Mouse (Mus musculus) heart, adult 9 months (tissue): ENCODE results near the gene Ccdc151.

ENCODE experiments used
- DNase-seq, 2 experiments: peaks; one replicate each; pipeline ENCODE4 v3.0.0; 2022; ENCODE audit warnings: low spot score in 2 of 2

Gene Ccdc151

DNA sequence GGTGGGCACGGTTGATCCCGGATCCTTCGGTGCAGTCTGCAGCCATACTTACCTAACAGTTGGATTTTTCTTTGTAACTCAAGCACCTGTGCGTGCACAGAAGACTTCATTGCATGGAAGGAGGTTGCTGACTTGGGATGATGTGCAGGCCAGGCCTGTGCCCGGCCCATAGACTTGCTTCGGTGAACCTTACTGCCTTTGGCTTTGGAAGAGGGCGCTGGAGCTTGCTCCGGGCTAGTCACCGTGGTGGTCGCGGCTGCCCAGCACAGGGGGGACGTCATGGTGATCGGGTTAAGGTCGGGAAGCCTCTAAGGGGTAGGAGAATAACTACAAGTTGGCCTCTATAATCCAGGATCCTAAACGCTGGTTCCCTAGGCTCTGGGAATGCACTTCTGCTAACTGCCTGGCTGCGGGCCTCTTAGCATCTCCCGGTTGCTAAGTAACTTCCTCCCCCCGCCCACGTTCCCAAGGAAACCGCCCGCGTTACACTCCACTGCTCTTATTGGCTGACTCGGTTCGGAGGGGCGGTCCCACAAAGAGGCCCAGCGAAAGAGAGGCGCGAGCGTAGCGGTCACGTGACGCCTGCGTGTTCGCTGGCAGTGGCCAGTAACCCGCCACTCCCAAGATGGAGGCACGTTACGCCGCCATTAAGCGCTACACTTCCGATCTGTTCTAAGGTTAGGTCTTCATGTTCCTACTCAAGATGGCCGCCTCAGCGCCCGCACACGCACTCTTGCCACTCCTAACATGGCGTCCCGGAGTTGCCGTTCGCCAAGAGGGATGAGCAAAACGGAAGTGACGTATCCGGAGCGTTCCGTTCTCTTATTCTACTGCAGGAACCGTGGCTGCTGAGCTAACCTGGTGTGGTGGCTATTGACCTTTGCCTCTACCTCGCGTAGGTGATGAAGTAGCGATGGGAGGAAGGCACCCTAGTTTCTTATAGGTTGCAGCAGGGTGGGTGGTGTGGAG, at the start of gene Ccdc151, which contains the start of gene Prkcsh:
Gene Ccdc151 (minus strand): TSS at position 441 of the 969 bp plus-strand sequence.
Gene Prkcsh (plus strand): TSS at position 613 of the 969 bp plus-strand sequence.
- peak; percentile 100 for DNase-seq

DNA sequence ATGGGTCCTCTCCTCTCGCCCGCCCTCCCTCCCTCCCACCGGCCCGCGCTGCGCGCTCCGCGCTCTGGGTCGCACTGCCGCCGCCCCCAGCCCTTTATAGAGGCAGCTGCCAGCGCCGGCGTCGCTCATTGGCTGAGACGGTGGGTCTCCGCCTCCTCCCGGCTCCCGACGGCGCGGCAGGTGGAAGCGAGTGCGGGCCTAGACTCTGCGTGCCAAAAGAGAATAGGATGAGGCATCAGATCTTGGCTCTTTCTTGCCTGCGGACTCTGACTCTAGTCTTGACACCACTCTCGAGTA, 49.5 kb upstream of the Ccdc151 start, which contains the start of gene Elavl3:
Gene Elavl3 (minus strand): TSS at position 66 of the 297 bp plus-strand sequence.
- no peak for DNase-seq

DNA sequence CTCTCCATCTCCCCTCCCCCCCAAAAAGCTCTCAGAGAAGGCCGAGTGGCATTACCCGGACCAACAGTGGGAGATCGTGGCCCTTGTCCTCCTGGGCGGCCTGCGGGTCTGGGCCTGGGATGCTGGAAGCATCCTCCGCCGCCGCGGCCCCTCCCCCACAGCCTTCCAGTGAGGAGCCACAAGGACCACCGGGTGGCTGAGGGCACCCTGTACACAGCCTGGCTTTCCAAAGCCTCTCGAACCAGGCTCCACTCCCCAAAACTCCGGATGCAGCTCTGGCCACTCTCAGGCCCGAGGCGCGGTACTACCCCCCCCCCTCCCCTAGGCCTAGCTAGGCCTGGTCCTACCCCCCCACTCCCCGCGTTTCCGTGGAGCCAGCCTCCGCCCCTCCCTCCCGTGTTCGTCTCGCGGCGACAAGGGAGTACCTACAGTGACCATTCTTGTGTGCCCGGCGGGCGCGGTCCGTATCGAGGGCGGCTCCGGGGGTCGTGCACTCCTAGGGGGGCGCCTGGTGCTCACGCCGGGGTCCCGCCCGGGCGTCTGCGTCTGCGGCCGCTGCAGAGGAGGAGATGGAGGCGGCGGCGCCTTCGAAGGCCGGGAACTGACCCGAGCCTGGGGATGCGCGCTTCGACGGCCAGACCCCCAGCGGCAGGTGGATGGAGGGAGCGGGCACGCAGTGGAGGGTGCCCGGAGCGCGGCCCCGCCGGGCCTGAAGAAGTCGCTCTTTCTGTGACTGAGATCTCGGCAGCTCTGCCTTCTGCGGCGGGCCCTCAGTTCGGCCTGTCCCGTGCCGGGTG, 48.9 kb upstream of the Ccdc151 start:
- no peak for DNase-seq

DNA sequence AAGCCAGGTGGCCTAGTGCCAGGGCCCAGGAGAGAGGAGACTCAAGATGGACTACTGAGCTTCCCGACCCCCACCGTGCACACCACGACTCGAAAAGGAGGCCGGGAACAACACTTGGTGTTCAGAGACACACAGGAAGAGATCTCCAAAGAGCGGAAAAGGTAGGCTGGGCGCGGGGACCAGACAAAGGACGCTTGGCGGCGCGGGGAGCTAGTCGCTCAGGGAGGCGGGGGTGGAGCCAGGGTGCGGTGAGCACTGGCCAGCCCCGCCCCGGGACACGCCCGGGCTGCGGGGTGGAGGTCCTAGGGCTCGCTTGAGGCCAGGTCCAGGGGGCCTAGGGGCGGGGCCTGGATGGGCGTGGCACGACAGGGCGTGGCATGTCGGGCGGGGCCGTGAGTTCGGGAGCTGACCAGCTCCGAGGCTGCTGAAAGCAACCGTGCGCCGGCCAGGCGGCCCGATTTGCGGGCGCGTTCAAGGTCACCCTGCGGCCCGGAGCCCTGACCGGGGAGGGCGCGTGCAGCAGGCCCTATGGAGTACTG, 48.0 kb upstream of the Ccdc151 start:
- DNase-seq = peak in 1 of 2 experiments; percentile 13

DNA sequence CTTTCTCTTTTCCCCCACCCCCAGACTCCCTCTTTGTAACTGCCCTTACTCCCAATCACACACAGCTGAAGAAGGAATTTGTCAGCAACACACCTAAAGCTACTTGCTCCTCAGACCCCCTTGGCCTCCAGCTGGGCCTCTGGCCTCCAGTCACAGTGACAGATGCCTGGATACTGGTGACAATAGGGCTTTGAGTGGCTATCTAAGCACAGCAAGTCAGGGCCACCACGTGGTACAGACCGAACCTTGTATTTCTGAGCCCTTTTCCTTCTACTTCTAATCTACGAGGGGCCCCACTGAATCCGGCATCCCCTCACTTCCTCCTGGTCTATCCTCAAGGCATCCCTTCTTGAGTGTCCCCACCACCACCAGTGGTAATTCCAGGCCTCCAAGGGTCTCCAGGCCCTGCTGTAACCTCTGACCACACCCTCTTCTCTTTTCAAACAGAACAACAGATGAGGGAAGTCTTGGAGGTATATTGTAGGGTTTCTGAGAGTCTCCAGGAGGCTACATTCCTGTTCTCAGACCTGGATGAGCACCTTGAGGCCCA, 47.4 kb upstream of the Ccdc151 start:
- DNase-seq = no peak

DNA sequence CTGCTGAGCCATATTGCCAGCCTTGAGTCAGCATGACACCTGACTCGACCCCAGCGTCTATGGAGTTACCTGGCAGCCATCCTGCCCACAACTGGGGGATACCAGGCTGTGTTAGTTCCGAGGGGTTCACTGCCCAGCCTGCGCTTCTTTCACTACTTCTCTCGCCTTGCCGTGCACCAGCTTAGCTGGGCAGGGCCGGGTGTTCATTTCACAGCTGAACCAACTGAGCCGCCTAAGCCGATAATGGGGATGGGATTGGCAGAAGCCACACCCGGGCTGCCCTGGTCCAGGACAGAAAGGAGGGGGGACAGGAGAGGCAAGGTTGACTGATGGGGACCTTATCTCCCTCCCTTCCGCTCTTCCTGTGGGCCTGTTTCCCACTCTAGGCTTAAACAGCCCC, 46.9 kb upstream of the Ccdc151 start:
- DNase-seq = no peak

DNA sequence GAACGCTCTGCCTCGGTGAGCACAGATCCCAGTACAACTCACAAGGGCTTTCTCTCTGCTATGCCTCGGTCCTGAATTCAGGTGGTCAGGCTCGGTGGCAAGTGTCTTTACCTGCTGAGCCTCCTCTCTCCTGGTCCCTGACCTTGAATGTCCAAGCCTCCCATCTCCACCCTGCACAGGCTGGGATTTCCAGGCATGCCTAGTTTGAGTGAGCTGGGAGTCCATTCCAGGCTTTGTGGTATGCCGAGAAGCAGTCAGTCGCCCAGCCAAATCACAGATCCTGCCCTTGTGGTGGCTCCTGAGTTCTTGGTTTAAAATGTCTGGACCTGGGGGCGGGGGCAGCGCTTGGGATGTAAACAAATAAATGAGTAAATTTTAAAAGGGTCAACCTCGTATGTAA, 44.9 kb upstream of the Ccdc151 start:
- DNase-seq = no peak

DNA sequence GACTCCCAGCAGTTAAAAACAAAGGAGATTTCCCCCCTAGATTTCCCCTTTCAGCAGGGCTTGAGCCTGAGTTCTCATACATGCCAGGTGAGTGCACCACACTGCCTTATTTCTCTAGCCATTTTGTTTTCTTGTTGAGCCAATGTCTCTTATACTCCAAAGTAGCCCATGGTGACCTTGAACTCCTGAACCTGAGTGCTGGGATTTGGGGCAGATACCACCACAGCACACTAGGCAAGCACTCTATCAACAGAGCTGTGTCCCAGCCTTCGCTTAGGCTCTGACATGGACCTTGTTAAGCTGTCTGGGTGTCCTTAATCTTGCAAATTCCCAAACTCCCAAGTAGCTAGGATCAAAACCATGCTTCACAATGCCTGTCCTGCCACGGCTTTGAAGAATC, 39.4 kb upstream of the Ccdc151 start:
- no peak for DNase-seq

DNA sequence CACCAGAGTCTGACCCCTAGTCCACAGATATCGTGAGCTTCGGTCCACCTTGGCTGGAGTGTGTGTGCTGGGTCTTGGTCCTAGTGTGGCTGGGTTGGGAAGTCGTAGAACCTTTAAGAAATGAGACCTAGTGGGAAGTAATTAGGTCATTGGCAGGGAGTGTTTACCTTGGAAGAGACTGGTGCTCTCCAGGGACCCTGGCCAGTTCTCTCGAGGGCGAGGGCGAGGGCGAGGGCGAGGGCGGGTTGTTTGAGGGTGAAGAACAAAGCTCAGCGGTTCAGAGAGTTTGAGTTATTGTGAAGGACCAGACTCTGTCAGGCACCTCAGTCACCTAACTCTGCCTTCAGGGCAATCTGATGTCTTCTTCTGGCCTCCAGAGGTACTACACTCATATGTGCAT, 35.4 kb upstream of the Ccdc151 start:
- DNase-seq = no peak

DNA sequence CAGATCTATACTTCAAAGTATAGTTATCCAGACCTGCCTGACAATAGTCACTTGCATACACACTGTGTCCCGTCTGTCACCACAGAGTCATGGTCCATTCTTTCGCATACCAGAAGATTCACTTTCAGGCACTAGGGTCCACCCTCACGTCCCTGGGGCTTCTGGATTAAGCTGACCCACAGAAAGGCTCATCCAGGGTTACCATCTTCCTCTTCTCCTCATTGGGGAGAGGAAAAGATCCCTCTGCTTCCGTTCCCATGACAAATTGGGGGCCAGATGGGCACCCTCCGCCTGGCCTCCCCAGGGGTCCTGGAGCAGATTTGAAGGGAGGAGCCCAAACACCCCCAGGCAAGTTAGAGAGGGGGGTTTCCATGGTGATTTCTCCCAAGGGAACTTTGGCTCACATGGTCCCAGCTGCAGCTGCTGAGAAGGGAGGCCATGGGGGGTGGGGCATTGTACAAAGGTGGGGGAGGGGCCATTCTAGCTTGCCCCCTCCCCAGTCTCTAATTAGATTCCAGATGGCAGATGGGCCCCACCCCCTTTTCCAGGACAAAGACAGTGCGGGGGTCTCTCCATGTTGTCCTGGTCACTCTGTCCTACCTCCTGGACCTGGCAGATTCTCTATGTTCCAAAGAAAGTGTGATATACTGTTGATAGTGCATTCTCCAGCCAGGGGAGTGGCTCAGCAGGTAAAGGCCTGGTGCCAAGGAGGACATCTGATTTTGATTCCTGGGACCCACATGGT, 33.0 kb upstream of the Ccdc151 start:
- no peak for DNase-seq

DNA sequence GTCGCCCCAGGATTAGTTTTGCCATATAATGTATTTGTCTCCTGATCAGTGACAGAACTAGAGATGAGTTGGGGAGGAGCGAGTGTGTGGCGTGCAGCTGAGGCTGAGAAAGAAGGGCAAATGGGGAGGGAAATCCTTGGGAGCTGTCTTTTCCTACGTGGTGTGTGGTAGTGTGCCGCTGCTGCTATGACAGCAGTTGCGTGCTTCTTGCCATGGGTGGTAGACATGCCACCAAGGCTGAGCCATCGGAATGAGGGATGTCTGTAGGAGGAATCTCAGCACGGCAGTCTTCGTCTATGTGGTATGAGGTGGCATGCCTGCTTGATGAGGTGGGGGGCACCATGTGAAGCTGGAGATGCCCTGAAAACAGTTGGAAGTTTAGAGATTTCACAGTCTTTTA, 28.0 kb upstream of the Ccdc151 start:
- DNase-seq = no peak

DNA sequence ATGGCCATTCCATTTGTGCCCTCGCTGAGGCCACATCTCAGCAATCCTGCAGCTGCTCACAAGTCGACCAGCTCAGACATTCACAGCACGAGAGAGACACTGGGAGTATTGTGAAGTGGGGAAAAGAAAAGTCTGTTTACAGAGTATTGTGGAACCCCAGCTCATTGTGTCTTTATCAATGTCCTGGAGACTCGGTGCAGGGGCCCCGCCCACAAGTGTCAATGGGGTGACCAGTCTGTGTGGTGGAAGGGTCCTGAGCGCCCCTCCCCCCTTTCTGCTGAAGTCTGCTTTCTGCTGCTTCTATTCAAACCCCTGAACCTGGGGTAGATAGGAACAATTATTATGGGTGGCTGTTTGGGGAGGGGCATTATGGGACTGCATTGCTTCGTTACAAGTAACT, 26.0 kb upstream of the Ccdc151 start:
- no peak for DNase-seq

DNA sequence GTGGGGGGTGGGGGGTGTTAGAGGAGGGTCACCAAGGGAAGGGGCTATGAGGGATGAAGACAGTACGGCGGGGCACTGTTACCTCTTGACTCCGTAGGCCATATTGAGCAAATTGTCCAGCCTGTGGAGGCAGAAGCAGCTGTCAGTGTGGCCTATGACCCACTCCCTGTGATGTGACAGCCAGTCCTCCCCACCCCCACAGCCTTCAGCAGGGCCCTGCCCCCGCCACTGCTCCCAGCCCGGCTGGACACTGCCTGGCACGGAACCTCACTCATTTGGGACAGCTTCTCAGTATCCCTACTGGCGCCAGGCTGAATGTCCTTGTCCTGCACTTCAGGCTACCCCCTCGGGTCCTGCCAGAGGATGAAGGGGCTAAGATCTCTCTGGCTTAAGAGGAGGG, 22.2 kb upstream of the Ccdc151 start:
- no peak for DNase-seq

DNA sequence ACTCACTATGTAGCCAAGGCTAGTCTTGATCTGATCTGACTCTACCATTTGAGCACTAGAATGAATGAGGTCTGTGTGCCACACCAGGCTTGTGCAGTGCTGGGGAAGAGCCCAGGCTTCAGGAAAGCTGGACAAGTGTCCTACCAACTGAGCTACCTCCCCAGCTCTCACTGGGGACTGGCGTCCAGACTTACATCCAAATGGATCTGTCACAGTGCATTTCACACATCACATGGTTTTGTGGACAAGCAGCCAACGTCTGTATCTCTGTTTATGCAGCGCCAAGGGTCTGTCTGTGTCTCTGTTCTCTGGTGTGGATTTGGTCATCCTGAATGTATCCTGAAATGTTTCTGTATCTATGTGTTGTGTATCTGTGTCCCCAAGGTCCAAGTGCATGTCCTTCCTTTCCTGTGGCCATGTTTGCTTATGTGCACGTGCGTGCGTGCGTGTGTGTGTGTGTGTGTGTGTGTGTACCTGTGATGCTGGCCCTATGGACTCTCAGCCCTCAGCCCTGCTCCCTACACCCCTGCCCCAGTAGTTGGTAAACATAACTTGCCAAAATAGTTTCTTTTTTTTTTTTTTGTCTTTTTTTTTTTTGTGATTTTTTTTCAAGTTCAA, 14.9 kb upstream of the Ccdc151 start:
- no peak for DNase-seq

DNA sequence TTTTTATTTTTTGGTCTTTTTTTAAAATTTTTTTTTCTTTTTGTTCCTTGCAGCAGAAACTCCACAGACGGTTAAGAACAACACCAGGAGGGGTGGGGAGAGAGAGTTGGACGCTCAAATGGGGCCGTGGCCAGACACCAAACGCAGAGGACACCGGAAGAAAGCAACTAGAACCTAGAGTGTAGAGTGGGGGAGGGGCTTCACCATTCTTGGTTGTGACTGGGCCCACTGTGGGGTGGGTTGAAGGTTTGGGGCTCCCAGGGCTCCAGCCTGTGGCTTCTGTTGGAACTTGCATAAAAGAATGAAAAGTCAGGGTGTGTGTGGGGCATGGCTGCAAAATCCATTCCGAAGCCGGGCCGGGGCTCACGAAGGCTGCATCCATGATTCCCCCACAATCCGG, 13.8 kb upstream of the Ccdc151 start:
- no peak for DNase-seq

DNA sequence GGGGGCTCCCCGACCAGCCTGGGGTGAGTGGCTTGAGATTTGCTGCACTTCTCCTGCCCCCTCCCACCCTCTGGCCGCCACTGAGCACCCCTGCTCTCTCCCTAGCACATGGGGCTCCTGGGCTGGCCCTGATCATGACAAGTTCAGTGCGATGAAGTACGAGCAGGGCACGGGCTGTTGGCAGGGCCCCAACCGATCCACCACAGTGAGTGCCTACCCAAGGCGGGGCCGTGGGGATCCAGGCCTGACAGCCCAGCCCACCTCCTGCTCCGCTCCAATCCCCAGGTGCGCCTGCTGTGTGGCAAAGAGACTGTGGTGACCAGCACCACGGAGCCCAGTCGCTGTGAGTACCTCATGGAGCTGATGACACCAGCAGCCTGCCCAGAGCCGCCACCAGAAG, 10.3 kb upstream of the Ccdc151 start:
- no peak for DNase-seq

DNA sequence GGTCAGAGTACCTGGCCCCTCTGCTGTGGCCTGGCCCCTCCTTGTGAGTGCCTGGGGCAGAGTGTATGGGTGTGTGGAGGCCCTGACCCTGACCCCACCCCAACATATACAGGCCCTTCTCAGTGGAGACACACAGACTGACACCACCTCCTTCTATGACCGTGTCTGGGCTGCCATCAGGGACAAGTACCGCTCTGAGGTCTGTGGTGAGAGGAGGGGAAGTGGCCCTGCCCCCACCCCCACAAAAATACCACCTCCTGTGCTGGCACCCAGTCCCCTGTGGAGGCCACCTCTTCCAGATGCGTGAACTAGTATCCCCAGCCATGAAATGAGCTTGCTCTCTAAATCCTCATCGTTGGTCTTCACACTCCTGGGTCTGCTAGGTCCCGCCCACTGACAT, 8.6 kb upstream of the Ccdc151 start:
- DNase-seq = no peak

DNA sequence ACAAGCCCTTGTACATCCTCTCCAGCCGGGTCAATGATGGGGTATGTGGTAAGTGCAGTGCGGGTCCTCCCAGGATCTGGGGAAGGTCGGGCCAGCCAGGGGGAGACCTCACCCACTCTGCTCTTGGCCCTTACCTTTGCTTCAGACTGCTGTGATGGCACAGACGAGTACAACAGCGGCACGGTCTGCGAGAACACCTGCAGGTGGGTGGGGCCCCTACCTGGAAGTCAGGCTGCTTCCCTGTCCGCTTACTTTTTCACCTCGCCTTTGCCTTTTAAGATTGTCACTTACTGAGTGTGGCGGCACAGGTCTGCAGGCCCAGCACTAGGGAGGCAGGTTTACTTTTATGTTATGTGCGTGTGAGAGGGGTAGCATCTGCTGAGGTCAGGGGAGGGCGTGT, 2.1 kb upstream of the Ccdc151 start:
- DNase-seq = no peak

DNA sequence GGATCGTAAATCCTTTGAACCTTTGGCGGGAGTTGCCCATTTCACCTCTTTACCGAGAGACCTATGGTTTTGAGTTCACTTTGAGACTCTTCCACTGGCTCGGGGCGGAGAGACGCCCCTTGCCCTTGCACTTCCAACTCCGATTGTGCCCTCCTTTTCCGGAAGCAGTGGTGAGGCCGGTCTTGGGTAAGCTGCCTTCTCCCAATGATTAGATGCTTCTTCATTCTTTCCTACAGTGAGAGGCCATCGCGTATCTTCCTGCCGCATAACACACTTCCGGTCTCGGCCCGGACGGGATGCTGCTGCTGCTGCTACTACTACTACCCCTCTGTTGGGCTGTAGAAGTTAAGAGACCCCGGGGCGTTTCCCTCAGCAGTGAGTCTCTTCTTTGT, 725 bp upstream of the Ccdc151 start:
- no peak for DNase-seq

DNA sequence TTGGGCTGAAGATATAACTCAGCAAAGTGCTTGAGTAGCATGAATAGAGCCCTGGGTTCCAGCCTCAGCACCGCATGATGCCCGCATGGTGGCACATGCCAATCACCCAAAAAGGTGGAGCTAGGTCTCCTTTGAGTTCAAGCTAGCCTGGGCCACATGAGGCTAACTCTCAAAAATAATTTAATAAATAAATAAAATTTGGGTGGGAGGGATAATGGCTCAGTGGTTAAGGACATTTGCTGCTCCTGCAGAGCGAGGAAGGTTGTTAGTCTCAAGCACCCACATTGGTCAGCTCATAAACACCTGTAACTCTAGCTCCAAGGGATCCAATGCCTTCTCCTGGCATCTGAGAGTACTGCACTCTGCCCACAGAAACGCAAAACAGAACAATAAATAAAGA, 801 bp downstream of the Ccdc151 start:
- no peak for DNase-seq

DNA sequence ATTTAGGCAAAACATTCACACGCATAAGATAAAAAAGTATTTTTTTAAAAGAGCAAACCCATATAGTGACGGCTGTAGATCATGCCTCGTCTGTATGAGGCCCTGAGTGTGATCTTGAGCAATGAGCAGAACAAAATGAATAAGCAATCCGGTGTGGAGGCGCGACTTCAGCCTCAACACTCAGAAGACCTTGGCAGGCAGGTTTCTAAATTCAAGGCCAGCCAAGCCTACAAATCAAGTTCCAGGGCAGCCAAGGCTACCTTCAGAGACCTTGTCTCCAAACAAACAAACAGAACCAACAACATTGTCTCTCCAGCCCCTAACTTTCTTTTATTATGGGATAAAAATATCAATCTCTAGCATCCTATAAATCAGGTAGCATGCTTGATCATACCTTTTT, 2.1 kb downstream of the Ccdc151 start:
- no peak for DNase-seq
